Mouse (Mus musculus) liver, embryonic 11.5 days (tissue): ENCODE results near the gene Kif1a. TPM values are rescaled to one million over a fixed set of nuclear protein-coding genes. Genes with fewer than 3 reads are reported as not detected.
A peak's percentile ranks its signal among the peaks of the same experiment; 100 is the strongest.

ENCODE experiments used
- ATAC-seq: fragments of 200-750 bp; cut with Nextera tagmentation; replicated peaks from 2 replicates; pipeline ENCODE4 v1.8.0; 2017; ENCODE audit warnings: moderate number of reproducible peaks, mild to moderate bottlenecking, moderate TSS enrichment, moderate library complexity; ENCODE audit not compliant: low FRiP score
- DNase-seq: peaks from one replicate; pipeline ENCODE4 v3.0.0-alpha.2; 2017; ENCODE audit warnings: low spot score
- H3K27ac ChIP-seq: fragments of 300-500 bp; sonication (generic); 2 replicates; pipeline ENCODE4 v1.5.1; 2014; ENCODE audit warnings: mild to moderate bottlenecking, low read depth, low read length, control low read depth
- H3K27me3 ChIP-seq: fragments of 300-500 bp; sonication (generic); replicated peaks from 2 replicates; pipeline ENCODE4 v1.6.1; 2014; ENCODE audit warnings: low read length, mixed read lengths; ENCODE audit not compliant: control insufficient read depth, insufficient read depth
- H3K36me3 ChIP-seq: fragments of 300-500 bp; sonication (generic); 2 replicates; pipeline ENCODE4 v1.6.1; 2014; ENCODE audit warnings: mild to moderate bottlenecking, low read length, moderate library complexity, mixed read lengths; ENCODE audit not compliant: control insufficient read depth, insufficient read depth
- H3K4me1 ChIP-seq: fragments of 300-500 bp; sonication (generic); replicated peaks from 2 replicates; pipeline ENCODE4 v1.6.1; 2014; ENCODE audit warnings: low read length, mixed read lengths; ENCODE audit not compliant: control insufficient read depth, insufficient read depth
- H3K4me2 ChIP-seq: fragments of 300-500 bp; sonication (generic); 2 replicates; pipeline ENCODE4 v1.6.1; 2014; ENCODE audit warnings: mild to moderate bottlenecking, control low read depth, moderate library complexity
- H3K4me3 ChIP-seq: fragments of 300-500 bp; sonication (generic); 2 replicates; pipeline ENCODE4 v1.5.1; 2014; ENCODE audit warnings: low read depth, low read length, control low read depth
- H3K9ac ChIP-seq: fragments of 300-500 bp; sonication (generic); 2 replicates; pipeline ENCODE4 v1.6.1; 2014; ENCODE audit warnings: low read depth, low read length, control low read depth
- H3K9me3 ChIP-seq: fragments of 300-500 bp; sonication (generic); 2 replicates; pipeline ENCODE4 v1.6.1; 2016; ENCODE audit warnings: low read length, inconsistent platforms, mixed read lengths; ENCODE audit not compliant: control insufficient read depth
- WGBS: fragments of 180-500 bp; shearing (Covaris S2); extraction: QIAGEN DNeasy Blood & Tissue Kit; methylation state at CpG from one replicate; pipeline ENCODE4 v1.1.7; 2014; 5-methylcytosine and 5-hydroxymethylcytosine counted together
- polyA plus RNA-seq: library from polyadenylated mRNA; unstranded; fragments of >200 nt; fragmentation: Nextera tagmentation; extraction: Ambion mirVana; gene quantifications from 2 replicates; pipeline ENCODE4 v1.2.1, GENCODE M21; 2014

Gene Kif1a
- polyA plus RNA-seq, 1 experiment from 2014 or later, result 2.2 TPM

GRCm38 (mm10) chr1:93114713-93115463, 13.1 kb upstream of the Kif1a start:
- Histone ChIP-seq H3K9ac (no peak overlapping the region), H3K36me3 (no peaks in the 10 kb centered on the region), H3K4me2 (peak overlapping the region; percentile 51), H3K27me3 (no peaks in the 10 kb centered on the region), H3K4me1 (no peaks in the 10 kb centered on the region), H3K9me3 (no peaks in the 10 kb centered on the region), H3K4me3 (no peak overlapping the region), H3K27ac (no peak overlapping the region)
- 29% methylated on average over 21 of the region's 21 CpGs for WGBS
- DNase-seq (peak; percentile 71), ATAC-seq (peak; percentile 78)

DNA sequence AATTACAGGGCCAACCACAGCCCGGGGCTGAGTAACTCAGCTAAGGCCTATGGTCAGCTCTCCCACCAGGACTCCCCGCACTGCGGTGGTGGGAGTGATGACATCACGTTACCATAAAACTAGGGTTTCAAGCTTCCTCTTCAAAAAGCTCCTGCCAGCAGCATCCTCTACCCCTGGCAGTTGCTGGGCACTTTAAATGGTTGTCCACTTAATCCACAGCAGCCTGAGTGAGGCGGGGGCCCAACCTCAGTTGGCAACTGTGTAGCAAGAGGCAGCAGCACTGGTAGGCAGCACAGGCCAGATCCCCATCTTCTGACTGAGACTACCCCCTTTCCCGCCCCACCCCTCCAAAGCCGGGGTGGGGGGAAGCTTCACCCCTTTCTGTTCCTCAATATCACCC, 949 bp upstream of the Kif1a start:
- 54% methylated on average over 7 of the region's 7 CpGs for WGBS
- Histone ChIP-seq H3K36me3 (no peaks in the 10 kb centered on the region), H3K27me3 (peaks cover 58% of the 10 kb centered on the region), H3K4me3 (no peak overlapping the region), H3K4me2 (no peak overlapping the region), H3K4me1 (no peaks in the 10 kb centered on the region), H3K27ac (no peak overlapping the region), H3K9ac (no peak overlapping the region), H3K9me3 (no peaks in the 10 kb centered on the region)
- ATAC-seq, result no peak
- DNase-seq, result no peak

- ATAC-seq (peak; percentile 47; the same call in 1 of the 2 replicates), DNase-seq (peak; percentile 35)
- no peaks in the 10 kb centered on the region for H3K36me3 ChIP-seq
- no peaks in the 10 kb centered on the region for H3K4me1 ChIP-seq
- 3% methylated on average over 49 of the region's 49 CpGs for WGBS
- peaks cover 58% of the 10 kb centered on the region for H3K27me3 ChIP-seq
- no peak overlapping the region for H3K9ac ChIP-seq
- peak overlapping the region; percentile 74 for H3K4me2 ChIP-seq
- no peaks in the 10 kb centered on the region for H3K9me3 ChIP-seq
- peak overlapping the region; percentile 40 for H3K4me3 ChIP-seq
- H3K27ac ChIP-seq, result no peak overlapping the region
Measured at GRCm38 (mm10) chr1:93100576-93101491, 917 bp downstream of the Kif1a start.

DNA sequence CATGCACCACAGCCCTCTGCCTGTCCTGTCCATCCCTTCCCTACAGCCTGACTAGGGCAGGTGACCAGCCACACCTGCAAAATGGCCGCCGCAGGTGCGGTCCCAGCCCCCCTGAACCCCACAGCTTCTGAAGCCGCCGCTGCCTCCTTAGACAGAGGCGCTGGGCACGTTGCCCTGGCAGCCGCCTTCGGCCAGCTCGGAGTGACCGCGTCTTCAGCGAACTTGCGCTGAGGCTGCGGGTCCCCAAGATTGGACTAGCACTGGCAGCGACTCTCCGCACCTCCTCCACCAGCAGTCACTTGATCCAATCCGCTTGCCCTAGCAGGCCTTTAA, 1.5 kb downstream of the Kif1a start:
- peak overlapping the region; percentile 74 for H3K4me2 ChIP-seq
- H3K27me3 ChIP-seq, result peaks cover 58% of the 10 kb centered on the region
- H3K27ac ChIP-seq, result no peak overlapping the region
- no peak; the same call in 1 of the 2 replicates for ATAC-seq
- H3K4me3 ChIP-seq, result peak overlapping the region; percentile 40
- no peak overlapping the region for H3K9ac ChIP-seq
- no peaks in the 10 kb centered on the region for H3K36me3 ChIP-seq
- H3K9me3 ChIP-seq, result no peaks in the 10 kb centered on the region
- DNase-seq, result no peak
- WGBS, result 7% methylated on average over 18 of the region's 18 CpGs
- no peaks in the 10 kb centered on the region for H3K4me1 ChIP-seq

- Histone ChIP-seq H3K27ac (no peak overlapping the region), H3K36me3 (no peaks in the 10 kb centered on the region), H3K4me1 (no peaks in the 10 kb centered on the region), H3K4me2 (no peak overlapping the region), H3K9me3 (no peaks in the 10 kb centered on the region), H3K4me3 (no peak overlapping the region), H3K9ac (no peak overlapping the region), H3K27me3 (peaks cover 55% of the 10 kb centered on the region)
- DNase-seq (no peak), ATAC-seq (no peak)
- 78% methylated on average over 5 of the region's 5 CpGs for WGBS
Measured at GRCm38 (mm10) chr1:93098956-93099355, 2.8 kb downstream of the Kif1a start.

GRCm38 (mm10) chr1:93092582-93092981, 9.2 kb downstream of the Kif1a start:
- H3K27ac ChIP-seq, result no peak overlapping the region
- no peak for ATAC-seq
- no peak overlapping the region for H3K4me2 ChIP-seq

DNA sequence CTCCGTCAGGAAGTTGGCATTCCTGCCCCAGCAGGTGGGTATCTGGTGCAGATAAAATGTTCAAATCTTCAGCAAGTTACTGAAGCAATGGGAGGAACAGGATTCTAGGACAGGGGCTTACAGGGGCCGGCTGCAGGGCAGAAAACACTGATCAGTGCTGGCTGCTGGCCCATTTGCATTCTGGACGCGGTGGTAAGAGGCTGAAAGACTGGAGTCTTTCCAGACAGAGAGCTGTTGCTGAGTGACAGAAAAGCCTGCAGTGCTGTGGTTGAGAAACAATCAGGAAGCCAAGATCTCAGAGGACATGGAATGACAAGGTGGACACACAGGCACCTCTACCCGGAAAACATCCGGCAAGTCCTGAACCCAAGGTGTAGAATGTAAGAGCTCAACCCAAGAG, 16.6 kb downstream of the Kif1a start:
- H3K36me3 ChIP-seq, result no peaks in the 10 kb centered on the region
- no peaks in the 10 kb centered on the region for H3K27me3 ChIP-seq
- H3K9me3 ChIP-seq, result no peaks in the 10 kb centered on the region
- H3K4me1 ChIP-seq, result no peaks in the 10 kb centered on the region
- H3K9ac ChIP-seq, result no peak overlapping the region
- H3K27ac ChIP-seq, result no peak overlapping the region
- no peak overlapping the region for H3K4me3 ChIP-seq
- DNase-seq (no peak), ATAC-seq (no peak)
- H3K4me2 ChIP-seq, result no peak overlapping the region
- WGBS, result 73% methylated on average over 6 of the region's 6 CpGs

More at GRCm38 (mm10) chr1:93092582-93092981, 9.2 kb downstream of the Kif1a start:
- no peaks in the 10 kb centered on the region for H3K4me1 ChIP-seq
- no peaks in the 10 kb centered on the region for H3K9me3 ChIP-seq
- no peak overlapping the region for H3K9ac ChIP-seq
- no peaks in the 10 kb centered on the region for H3K27me3 ChIP-seq
- no peaks in the 10 kb centered on the region for H3K36me3 ChIP-seq
- WGBS, result 98% methylated on average over 3 of the region's 3 CpGs
- no peak overlapping the region for H3K4me3 ChIP-seq
- no peak for DNase-seq

DNA sequence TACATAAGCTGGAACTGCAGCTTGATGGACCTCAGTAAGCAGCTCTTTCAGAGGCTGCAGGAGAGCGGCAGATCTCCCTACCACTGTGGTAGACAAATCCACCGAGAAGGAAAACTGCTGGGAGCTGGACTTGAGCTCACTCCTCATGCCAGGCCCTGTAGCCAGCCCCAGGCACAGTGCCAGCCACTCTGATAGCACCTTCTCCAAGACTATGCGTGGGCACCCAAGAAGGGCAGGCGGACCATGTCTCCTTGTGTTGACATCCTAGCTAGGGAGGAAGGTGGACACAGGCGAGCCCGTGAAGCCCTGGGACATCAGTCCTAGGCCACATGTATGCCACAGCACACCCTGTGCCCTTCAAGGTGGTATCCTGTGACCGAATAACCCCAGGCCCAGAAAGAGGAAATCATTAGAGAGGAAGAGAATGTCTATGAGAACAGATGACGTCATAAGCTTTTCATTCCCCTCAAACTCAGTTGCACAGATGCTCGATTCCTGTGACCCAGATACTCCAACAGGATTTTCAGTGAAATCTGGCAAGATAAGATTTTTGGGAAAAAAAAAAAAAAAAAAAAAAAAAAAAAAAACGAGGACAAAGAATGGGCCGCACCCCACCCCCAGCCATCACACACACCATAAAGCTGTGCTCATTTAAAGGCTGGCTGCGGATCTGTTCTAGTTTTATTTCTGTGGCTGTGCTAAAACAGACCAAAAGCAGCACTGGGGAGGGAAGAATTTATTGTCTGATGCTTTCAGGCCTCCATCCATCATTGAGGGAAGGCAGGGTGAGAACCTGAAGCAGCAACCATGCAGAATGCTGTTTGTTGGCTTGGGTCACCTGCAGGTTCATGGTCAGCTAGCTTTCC, 18.1 kb downstream of the Kif1a start:
- no peaks in the 10 kb centered on the region for H3K36me3 ChIP-seq
- no peak overlapping the region for H3K4me3 ChIP-seq
- H3K9me3 ChIP-seq, result no peaks in the 10 kb centered on the region
- ATAC-seq (no peak), DNase-seq (no peak)
- no peak overlapping the region for H3K9ac ChIP-seq
- WGBS, result 76% methylated on average over 12 of the region's 12 CpGs
- H3K4me1 ChIP-seq, result no peaks in the 10 kb centered on the region
- no peaks in the 10 kb centered on the region for H3K27me3 ChIP-seq
- H3K4me2 ChIP-seq, result no peak overlapping the region
- no peak overlapping the region for H3K27ac ChIP-seq
